Comparison of ENCODE assay signal across 9 mouse cellular contexts in the genomic region with DNA sequence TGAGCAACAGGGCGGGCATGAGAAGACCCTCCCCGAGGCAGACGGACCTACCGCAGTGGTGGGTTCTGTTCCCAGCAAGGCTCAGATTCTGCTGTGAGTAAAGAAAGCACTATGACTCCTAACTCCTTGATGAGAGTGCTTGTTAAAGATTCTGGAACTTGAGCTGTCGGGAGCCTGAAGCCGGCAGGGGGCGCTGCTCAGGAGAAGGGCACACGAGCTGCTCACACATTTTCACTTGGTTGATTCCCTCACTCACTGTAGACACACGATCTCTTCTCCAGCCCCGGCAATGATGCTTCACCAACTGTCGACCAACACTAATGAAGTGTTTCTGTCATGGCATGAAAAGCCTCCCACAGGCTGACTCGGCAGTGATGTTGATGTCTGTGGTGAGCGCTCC.
A peak's percentile ranks its signal among the peaks of the same experiment; 100 is the strongest.
DNase-seq lines count a peak whose midpoint lies in the region; TF ChIP-seq lines count a peak whose summit lies in the region.
"Had no signal": no experiment of that assay in that cellular context is flagged by ENCODE, and none has a peak within 500 bp of the region (broad histone marks: within the 10 kb centered on the region; RNA-seq: fewer than 3 reads in every experiment).

No protein-coding gene starts in this region.

- DNase-seq in NIH3T3 (ENCODE audit: low read depth), result peak; percentile 45
- DNase-seq in cerebellum, postnatal 10 days, result peak; percentile 80 to 84
- DNase-seq in gastrocnemius, postnatal 10 days, result peak; percentile 78
- peak; percentile 63 for DNase-seq in layer of hippocampus, adult 9-10 months (ENCODE audit: low spot score)
- peak; percentile 61 for DNase-seq in lung, postnatal 36 days
- peak; percentile 10 to 63 for DNase-seq in spleen, postnatal 10 days (ENCODE audit: low spot score in 2 of 2)
- DNase-seq in T-cell, adult 2 months (ENCODE audit: low spot score), result no peak

- H3K4me3 ChIP-seq in E14TG2a.4 (replicated peaks; ENCODE audit: low read length), result no peak overlapping the region
- H3K4me3 ChIP-seq: hindbrain, embryonic 15.5 days had no signal

- peak; percentile 63 for TF ChIP-seq CTCF in E14TG2a.4 (conservative IDR thresholded peaks at IDR 0.05; ENCODE audit: low read length)

- peaks cover 12% of the 10 kb centered on the region for H3K4me1 ChIP-seq in E14TG2a.4 (replicated peaks; ENCODE audit: low read depth, low read length)

- H3K36me3 ChIP-seq in E14TG2a.4 (ENCODE audit: insufficient read depth, low read length), result no peaks in the 10 kb centered on the region
- H3K36me3 ChIP-seq: hindbrain, embryonic 15.5 days had no signal

- H3K9me3 ChIP-seq in E14TG2a.4 (ENCODE audit: low read length), result no peaks in the 10 kb centered on the region
- H3K9me3 ChIP-seq: hindbrain, embryonic 15.5 days had no signal

- H3K27me3 ChIP-seq in E14TG2a.4 (ENCODE audit: insufficient read depth, low read length), result peaks cover 3% of the 10 kb centered on the region
- H3K27me3 ChIP-seq: hindbrain, embryonic 15.5 days had no signal
